Mouse (Mus musculus): ENCODE data around the gene Defb45. TPM values are rescaled to one million over a fixed set of nuclear protein-coding genes. Genes with fewer than 3 reads are reported as not detected.

Gene Defb45
- total RNA-seq, 1 experiment from 2014 or later, result not detected

GRCm38 (mm10) chr2:152607746-152608145, 8.5 kb upstream of the Defb45 start:
- no peak for DNase-seq

- DNase-seq, result peak; percentile 78
Observed at GRCm38 (mm10) chr2:152604057-152604456, 4.9 kb upstream of the Defb45 start, which contains the start of gene Defb36. Gene Defb36 (plus strand): TSS chr2:152604327.

- DNase-seq, result no peak
Observed at GRCm38 (mm10) chr2:152601275-152601960, 2.2 kb upstream of the Defb45 start.

GRCm38 (mm10) chr2:152600076-152600475, 877 bp upstream of the Defb45 start:
- no peak for DNase-seq

- DNase-seq, result no peak
Observed at GRCm38 (mm10) chr2:152589021-152589420, 10.2 kb downstream of the Defb45 start.

GRCm38 (mm10) chr2:152588450-152588849, 10.7 kb downstream of the Defb45 start:
- no peak for DNase-seq

GRCm38 (mm10) chr2:152586926-152587560, 12.2 kb downstream of the Defb45 start:
- DNase-seq, result peak; percentile 26

GRCm38 (mm10) chr2:152580612-152581011, 18.6 kb downstream of the Defb45 start:
- DNase-seq, result no peak

- DNase-seq, result no peak
Observed at GRCm38 (mm10) chr2:152580107-152580506, 19.1 kb downstream of the Defb45 start, which contains the start of gene Defb19. Gene Defb19 (minus strand): TSS chr2:152580312.

- DNase-seq, result no peak
Observed at GRCm38 (mm10) chr2:152573484-152573883, 25.7 kb downstream of the Defb45 start.

GRCm38 (mm10) chr2:152572114-152572794, 26.9 kb downstream of the Defb45 start, which contains the start of gene Defb21:
Gene Defb21 (plus strand): TSS chr2:152572744.
- no peak for DNase-seq

GRCm38 (mm10) chr2:152570313-152570712, 28.9 kb downstream of the Defb45 start:
- no peak for DNase-seq

GRCm38 (mm10) chr2:152569881-152570280, 29.3 kb downstream of the Defb45 start:
- DNase-seq, result no peak

- DNase-seq, result no peak
Observed at GRCm38 (mm10) chr2:152569038-152569437, 30.2 kb downstream of the Defb45 start, which contains the start of gene Gm17416. Gene Gm17416 (plus strand): TSS chr2:152569338.

- DNase-seq, result no peak
Observed at GRCm38 (mm10) chr2:152556655-152557054, 42.5 kb downstream of the Defb45 start.

- DNase-seq, result peak; percentile 66
Observed at GRCm38 (mm10) chr2:152553774-152554423, 45.3 kb downstream of the Defb45 start.

GRCm38 (mm10) chr2:152548124-152548523, 51.1 kb downstream of the Defb45 start:
- no peak for DNase-seq

GRCm38 (mm10) chr2:152544691-152545090, 54.5 kb downstream of the Defb45 start:
- peak; percentile 61 for DNase-seq

GRCm38 (mm10) chr2:152543478-152543877, 55.7 kb downstream of the Defb45 start:
- no peak for DNase-seq
